Mouse (Mus musculus): ENCODE measurements at regions not wholly inside any gene's neighbourhood (a gene's known extent, or its start where the extent isn't known, plus 50 kb on each side); places are given as distances from the start of the nearest gene placed in this dataset.

DNA sequence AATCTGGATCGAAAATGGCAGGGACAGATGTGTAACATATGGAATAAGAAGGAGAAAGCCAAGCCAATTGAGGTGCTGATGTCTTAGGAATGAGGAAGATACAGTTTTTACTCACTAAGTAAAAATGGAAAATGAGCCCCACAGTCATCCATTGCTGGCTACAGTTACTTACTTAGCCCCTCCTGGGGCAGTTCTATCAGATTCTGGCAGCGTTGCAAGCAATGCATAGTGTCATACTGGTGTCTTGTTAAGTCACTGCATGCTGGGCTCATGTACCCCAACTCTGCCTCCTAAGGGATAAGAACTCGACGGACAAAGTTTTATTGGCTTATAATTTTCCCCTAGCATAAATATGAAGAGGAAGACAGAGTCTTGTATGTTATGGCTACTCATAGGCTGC, 129.4 kb upstream of the Rnd3 start:
- TF ChIP-seq MAX (IDR thresholded peaks at IDR 0.05): peak; percentile 63
- TF ChIP-seq USF1 (IDR thresholded peaks at IDR 0.05; ENCODE audit: low read depth): no peak
- no peak for TF ChIP-seq CEBPB (IDR thresholded peaks at IDR 0.05; ENCODE audit: low read depth)
- TF ChIP-seq MYOD1 (IDR thresholded peaks at IDR 0.05; ENCODE audit: control insufficient read depth, insufficient read length, low read depth): peak; percentile 18
- no peak for TF ChIP-seq MYOG (IDR thresholded peaks at IDR 0.05; ENCODE audit: control insufficient read depth, extremely low read depth, insufficient read length)
- no peak for TF ChIP-seq FOSL1 (IDR thresholded peaks at IDR 0.05; ENCODE audit: insufficient read depth, low read length, poor library complexity, severe bottlenecking)
- no peak for TF ChIP-seq CTCF (IDR thresholded peaks at IDR 0.05; ENCODE audit: control insufficient read depth, insufficient read depth, insufficient read length)
- no peak overlapping the region for H3K4me3 ChIP-seq (ENCODE audit: insufficient read depth, poor library complexity, severe bottlenecking)
- no peaks in the 10 kb centered on the region for H3K27me3 ChIP-seq (ENCODE audit: control insufficient read depth, insufficient read depth, insufficient read length)
- no peak overlapping the region for H3ac ChIP-seq (ENCODE audit: control insufficient read depth, insufficient read length, low read depth)
- H3K79me2 ChIP-seq (ENCODE audit: control insufficient read depth, insufficient read depth): no peaks in the 10 kb centered on the region
- no peaks in the 10 kb centered on the region for H3K36me3 ChIP-seq (ENCODE audit: control insufficient read depth, insufficient read depth)
- no peaks in the 10 kb centered on the region for H3K79me3 ChIP-seq (ENCODE audit: low read depth)

GRCm38 (mm10) chr2:51276591-51276990, 127.7 kb upstream of the Rnd3 start:
- Histone ChIP-seq H3K79me2 (ENCODE audit: control insufficient read depth, insufficient read depth) (no peaks in the 10 kb centered on the region), H3K36me3 (ENCODE audit: control insufficient read depth, insufficient read depth) (no peaks in the 10 kb centered on the region), H3K79me3 (ENCODE audit: low read depth) (no peaks in the 10 kb centered on the region), H3ac (ENCODE audit: control insufficient read depth, insufficient read length, low read depth) (no peak overlapping the region), H3K27me3 (ENCODE audit: control insufficient read depth, insufficient read depth, insufficient read length) (no peaks in the 10 kb centered on the region), H3K4me3 (ENCODE audit: insufficient read depth, poor library complexity, severe bottlenecking) (no peak overlapping the region)
- TF ChIP-seq CTCF (IDR thresholded peaks at IDR 0.05; ENCODE audit: control insufficient read depth, insufficient read depth, insufficient read length) (no peak), MYOD1 (IDR thresholded peaks at IDR 0.05; ENCODE audit: control insufficient read depth, insufficient read length, low read depth) (no peak), MAX (IDR thresholded peaks at IDR 0.05) (no peak), FOSL1 (IDR thresholded peaks at IDR 0.05; ENCODE audit: insufficient read depth, low read length, poor library complexity, severe bottlenecking) (no peak), CEBPB (IDR thresholded peaks at IDR 0.05; ENCODE audit: low read depth) (no peak), USF1 (IDR thresholded peaks at IDR 0.05; ENCODE audit: low read depth) (no peak), MYOG (IDR thresholded peaks at IDR 0.05; ENCODE audit: control insufficient read depth, extremely low read depth, insufficient read length) (no peak)

- Histone ChIP-seq H3K79me2 (ENCODE audit: control insufficient read depth, insufficient read depth) (no peaks in the 10 kb centered on the region), H3K79me3 (ENCODE audit: low read depth) (no peaks in the 10 kb centered on the region), H3ac (ENCODE audit: control insufficient read depth, insufficient read length, low read depth) (no peak overlapping the region), H3K4me3 (ENCODE audit: insufficient read depth, poor library complexity, severe bottlenecking) (no peak overlapping the region), H3K27me3 (ENCODE audit: control insufficient read depth, insufficient read depth, insufficient read length) (no peaks in the 10 kb centered on the region), H3K36me3 (ENCODE audit: control insufficient read depth, insufficient read depth) (no peaks in the 10 kb centered on the region)
- TF ChIP-seq FOSL1 (IDR thresholded peaks at IDR 0.05; ENCODE audit: insufficient read depth, low read length, poor library complexity, severe bottlenecking) (no peak), USF1 (IDR thresholded peaks at IDR 0.05; ENCODE audit: low read depth) (no peak), MYOD1 (IDR thresholded peaks at IDR 0.05; ENCODE audit: control insufficient read depth, insufficient read length, low read depth) (no peak), CTCF (IDR thresholded peaks at IDR 0.05; ENCODE audit: control insufficient read depth, insufficient read depth, insufficient read length) (no peak), CEBPB (IDR thresholded peaks at IDR 0.05; ENCODE audit: low read depth) (no peak), MYOG (IDR thresholded peaks at IDR 0.05; ENCODE audit: control insufficient read depth, extremely low read depth, insufficient read length) (no peak), MAX (IDR thresholded peaks at IDR 0.05) (no peak)
Observed at GRCm38 (mm10) chr2:51273300-51273699, 124.4 kb upstream of the Rnd3 start.

DNA sequence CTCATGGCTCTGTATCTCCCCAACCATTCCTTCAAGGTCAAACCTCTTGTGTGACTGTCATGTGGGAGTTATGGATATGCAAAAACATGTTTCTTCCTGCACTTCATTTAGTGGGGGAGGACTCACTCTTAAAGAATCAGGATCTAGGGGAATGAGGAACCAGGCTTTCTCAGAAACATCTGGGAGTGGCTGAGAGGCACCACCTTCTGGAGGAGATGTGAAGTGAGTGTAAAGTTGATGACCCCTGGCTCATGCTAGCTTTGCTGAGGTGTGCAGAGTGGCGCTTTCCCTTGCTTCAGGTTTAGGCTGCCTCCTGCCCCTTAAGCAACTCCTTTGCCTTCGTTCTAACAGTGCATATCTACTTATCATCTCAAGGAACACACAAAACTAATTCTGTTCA, 119.6 kb upstream of the Rnd3 start:
- TF ChIP-seq MAX (IDR thresholded peaks at IDR 0.05) (no peak), USF1 (IDR thresholded peaks at IDR 0.05; ENCODE audit: low read depth) (no peak), MYOD1 (IDR thresholded peaks at IDR 0.05; ENCODE audit: control insufficient read depth, insufficient read length, low read depth) (no peak), CTCF (IDR thresholded peaks at IDR 0.05; ENCODE audit: control insufficient read depth, insufficient read depth, insufficient read length) (peak; percentile 8), CEBPB (IDR thresholded peaks at IDR 0.05; ENCODE audit: low read depth) (no peak)
- H3ac ChIP-seq (ENCODE audit: control insufficient read depth, insufficient read length, low read depth): no peak overlapping the region
- H3K79me2 ChIP-seq (ENCODE audit: control insufficient read depth, insufficient read depth): no peaks in the 10 kb centered on the region
- H3K36me3 ChIP-seq (ENCODE audit: control insufficient read depth, insufficient read depth): no peaks in the 10 kb centered on the region
- H3K27me3 ChIP-seq (ENCODE audit: control insufficient read depth, insufficient read depth, insufficient read length): no peaks in the 10 kb centered on the region
- no peaks in the 10 kb centered on the region for H3K79me3 ChIP-seq (ENCODE audit: low read depth)
- no peak overlapping the region for H3K4me3 ChIP-seq (ENCODE audit: insufficient read depth, poor library complexity, severe bottlenecking)

DNA sequence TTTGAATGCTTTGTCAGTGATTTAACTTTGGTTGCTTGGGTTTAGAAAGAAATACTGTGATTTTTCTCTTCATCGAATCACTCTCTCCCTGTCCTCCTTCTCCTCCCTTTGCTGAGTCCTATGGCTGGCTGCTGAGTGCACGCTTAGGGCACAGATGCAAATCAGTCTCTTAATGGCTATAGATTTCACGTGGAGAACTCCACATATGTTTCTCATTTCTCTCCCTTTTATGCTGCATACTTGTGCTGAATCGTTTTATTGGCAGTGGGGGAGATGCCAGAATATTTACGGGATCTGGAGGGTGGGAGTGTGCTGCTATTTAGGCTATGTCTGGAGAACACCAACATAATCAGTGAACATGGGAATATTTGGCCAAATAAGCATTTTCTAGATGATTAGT, 118.8 kb upstream of the Rnd3 start:
- H3K79me2 ChIP-seq (ENCODE audit: control insufficient read depth, insufficient read depth): no peaks in the 10 kb centered on the region
- no peaks in the 10 kb centered on the region for H3K36me3 ChIP-seq (ENCODE audit: control insufficient read depth, insufficient read depth)
- H3K27me3 ChIP-seq (ENCODE audit: control insufficient read depth, insufficient read depth, insufficient read length): no peaks in the 10 kb centered on the region
- no peak overlapping the region for H3K4me3 ChIP-seq (ENCODE audit: insufficient read depth, poor library complexity, severe bottlenecking)
- no peak overlapping the region for H3ac ChIP-seq (ENCODE audit: control insufficient read depth, insufficient read length, low read depth)
- no peaks in the 10 kb centered on the region for H3K79me3 ChIP-seq (ENCODE audit: low read depth)
- TF ChIP-seq MYOG (IDR thresholded peaks at IDR 0.05; ENCODE audit: control insufficient read depth, extremely low read depth, insufficient read length) (no peak), FOSL1 (IDR thresholded peaks at IDR 0.05; ENCODE audit: insufficient read depth, low read length, poor library complexity, severe bottlenecking) (no peak), USF1 (IDR thresholded peaks at IDR 0.05; ENCODE audit: low read depth) (no peak), MAX (IDR thresholded peaks at IDR 0.05) (no peak), CTCF (IDR thresholded peaks at IDR 0.05; ENCODE audit: control insufficient read depth, insufficient read depth, insufficient read length) (no peak), CEBPB (IDR thresholded peaks at IDR 0.05; ENCODE audit: low read depth) (no peak), MYOD1 (IDR thresholded peaks at IDR 0.05; ENCODE audit: control insufficient read depth, insufficient read length, low read depth) (no peak)

GRCm38 (mm10) chr2:51262506-51262905, 113.6 kb upstream of the Rnd3 start:
- H3K27me3 ChIP-seq (ENCODE audit: control insufficient read depth, insufficient read depth, insufficient read length): no peaks in the 10 kb centered on the region
- H3K36me3 ChIP-seq (ENCODE audit: control insufficient read depth, insufficient read depth): no peaks in the 10 kb centered on the region
- H3K79me3 ChIP-seq (ENCODE audit: low read depth): no peaks in the 10 kb centered on the region
- no peak overlapping the region for H3ac ChIP-seq (ENCODE audit: control insufficient read depth, insufficient read length, low read depth)
- H3K79me2 ChIP-seq (ENCODE audit: control insufficient read depth, insufficient read depth): no peaks in the 10 kb centered on the region
- no peak overlapping the region for H3K4me3 ChIP-seq (ENCODE audit: insufficient read depth, poor library complexity, severe bottlenecking)
- TF ChIP-seq MYOD1 (IDR thresholded peaks at IDR 0.05; ENCODE audit: control insufficient read depth, insufficient read length, low read depth) (no peak), FOSL1 (IDR thresholded peaks at IDR 0.05; ENCODE audit: insufficient read depth, low read length, poor library complexity, severe bottlenecking) (no peak), CTCF (IDR thresholded peaks at IDR 0.05; ENCODE audit: control insufficient read depth, insufficient read depth, insufficient read length) (no peak), USF1 (IDR thresholded peaks at IDR 0.05; ENCODE audit: low read depth) (no peak), MAX (IDR thresholded peaks at IDR 0.05) (no peak), CEBPB (IDR thresholded peaks at IDR 0.05; ENCODE audit: low read depth) (no peak), MYOG (IDR thresholded peaks at IDR 0.05; ENCODE audit: control insufficient read depth, extremely low read depth, insufficient read length) (no peak)

Measured in C2C12 (cell line).